Mouse (Mus musculus) ES-E14 (cell line): Measurements from ENCODE around the gene Pcbp3. TPM values are rescaled to one million over a fixed set of nuclear protein-coding genes. Genes with fewer than 3 reads are reported as not detected.

ENCODE experiments used
- DNase-seq: peaks from one replicate; pipeline ENCODE4 v3.0.0-alpha.2; 2013; ENCODE audit warnings: low read depth, low spot score
- H3K27ac ChIP-seq: 2 replicates; pipeline ENCODE4 v1.5.1; 2012; ENCODE audit warnings: low read depth, mild to moderate bottlenecking, low read length, moderate library complexity, mixed read lengths; ENCODE audit not compliant: poor library complexity, insufficient read depth, severe bottlenecking
- H3K36me3 ChIP-seq: 2 replicates; pipeline ENCODE4 v1.6.1; 2012; ENCODE audit warnings: mild to moderate bottlenecking, low read length, moderate library complexity, mixed read lengths; ENCODE audit not compliant: control insufficient read depth, poor library complexity, insufficient read depth, severe bottlenecking
- H3K4me1 ChIP-seq, 2 experiments: fragments of 150-350 bp in 1 of 2; sonication (generic) in 1 of 2; 2 replicates each; pipeline ENCODE4 v1.6.1; 2012; ENCODE audit warnings: low read length in 2 of 2, mild to moderate bottlenecking in 1 of 2, mixed read lengths in 1 of 2; ENCODE audit not compliant: control insufficient read depth in 2 of 2, insufficient read depth in 2 of 2, poor library complexity in 1 of 2
- H3K4me3 ChIP-seq, 2 experiments: fragments of 150-350 bp in 1 of 2; sonication (generic) in 1 of 2; 2 replicates each; pipeline ENCODE4 v1.5.1; 2012; ENCODE audit warnings: low read length in 2 of 2, low read depth in 1 of 2, mild to moderate bottlenecking in 1 of 2, mixed read lengths in 1 of 2; ENCODE audit not compliant: insufficient read depth in 1 of 2, poor library complexity in 1 of 2, severe bottlenecking in 1 of 2
- H3K9ac ChIP-seq: 2 replicates; pipeline ENCODE4 v1.6.1; 2012; ENCODE audit warnings: low read depth, mild to moderate bottlenecking, low read length, mixed read lengths; ENCODE audit not compliant: poor library complexity, insufficient read depth, severe bottlenecking
- H3K9me3 ChIP-seq: fragments of 150-350 bp; sonication (generic); 2 replicates; pipeline ENCODE4 v1.6.1; 2012; ENCODE audit warnings: low read depth, mild to moderate bottlenecking, low read length; ENCODE audit not compliant: control insufficient read depth, insufficient read depth
- CHD2 ChIP-seq: IDR thresholded peaks from 2 replicates; pipeline ENCODE4 v1.6.1; 2014; ENCODE audit warnings: mild to moderate bottlenecking, low read depth, low read length, inconsistent platforms
- HCFC1 ChIP-seq: IDR thresholded peaks from 2 replicates; pipeline ENCODE4 v1.6.1; 2012; ENCODE audit warnings: low read length, inconsistent platforms, borderline replicate concordance; ENCODE audit not compliant: insufficient read depth
- MAFK ChIP-seq: IDR thresholded peaks from 2 replicates; pipeline ENCODE4 v1.6.1; 2014; ENCODE audit warnings: mild to moderate bottlenecking, low read depth, low read length, inconsistent platforms; ENCODE audit not compliant: insufficient read depth
- ZC3H11A ChIP-seq: IDR thresholded peaks from 2 replicates; pipeline ENCODE4 v1.6.1; 2012; ENCODE audit warnings: low read depth, mild to moderate bottlenecking, inconsistent platforms, low read length, borderline replicate concordance
- ZNF384 ChIP-seq: IDR thresholded peaks from 2 replicates; pipeline ENCODE4 v1.6.1; 2012; ENCODE audit warnings: low read depth, low read length, inconsistent platforms
- in situ Hi-C, 2 experiments: fragments of 600-800 bp; cut with MboI; formaldehyde crosslinking; loops; one replicate each; pipeline ENCODE4 v1.15.1; 2025; ENCODE audit warnings: low sequenced_read_pairs in 2 of 2, inconsistent platforms in 1 of 2; ENCODE audit not compliant: unreplicated experiment in 2 of 2
- total RNA-seq: library from RNA; depleted of rRNA; stranded (reverse); fragments of 300-350 nt; gene quantifications from 2 replicates; pipeline ENCODE4 v1.2.3, GENCODE M21; 2012

Pcbp3 gene
- total RNA-seq, 1 experiment, result 7.9 TPM

DNA sequence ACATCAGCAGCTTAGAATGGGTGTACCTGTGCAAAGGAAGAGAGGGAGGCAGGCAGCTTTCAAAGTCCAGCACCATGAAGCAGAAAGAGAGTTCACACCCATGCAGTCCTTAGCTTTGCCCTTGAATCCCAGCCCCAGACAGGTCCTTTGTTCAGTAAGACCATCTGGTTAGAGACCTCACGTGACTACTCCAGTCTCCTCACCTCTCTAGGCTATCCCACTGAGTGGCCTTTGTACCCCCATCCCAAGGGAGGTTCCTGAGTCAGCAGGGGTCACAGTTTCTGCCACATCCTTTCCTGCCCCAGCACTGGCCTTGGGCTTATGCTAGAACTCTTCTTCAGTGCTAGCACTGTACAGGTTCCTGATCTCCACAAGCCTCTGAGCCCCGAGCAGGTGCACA, 142.4 kb downstream of the Pcbp3 start:
- peak; percentile 28 for DNase-seq
- Histone ChIP-seq H3K9me3 (no peaks in the 10 kb centered on the region), H3K9ac (no peak overlapping the region), H3K4me3 (no peak overlapping the region), H3K27ac (no peak overlapping the region), H3K4me1 (peaks cover 2 to 9% of the 10 kb centered on the region in 2 experiments; a peak in 1 of 4 replicates), H3K36me3 (no peaks in the 10 kb centered on the region)
- in situ Hi-C loops, result no loop called here
- TF ChIP-seq CHD2 (no peak), MAFK (peak; percentile 47; the same call in 1 of the 2 replicates)

GRCm38 (mm10) chr10:76818337-76818736, 143.3 kb downstream of the Pcbp3 start:
- Histone ChIP-seq H3K36me3 (no peaks in the 10 kb centered on the region), H3K4me1 (peaks cover 2 to 9% of the 10 kb centered on the region in 2 experiments; a peak in 1 of 4 replicates), H3K9me3 (no peaks in the 10 kb centered on the region), H3K9ac (no peak overlapping the region), H3K27ac (no peak overlapping the region), H3K4me3 (no peak overlapping the region)
- in situ Hi-C loops, result no loop called here
- no peak for TF ChIP-seq ZNF384
- no peak for TF ChIP-seq CHD2
- TF ChIP-seq HCFC1, result no peak
- no peak for TF ChIP-seq ZC3H11A
- no peak for TF ChIP-seq MAFK
- no peak for DNase-seq

GRCm38 (mm10) chr10:76816930-76817329, 144.8 kb downstream of the Pcbp3 start:
- peaks cover 2 to 8% of the 10 kb centered on the region in 2 experiments; a peak in 1 of 4 replicates for H3K4me1 ChIP-seq
- no peaks in the 10 kb centered on the region for H3K36me3 ChIP-seq
- no peak overlapping the region for H3K9ac ChIP-seq
- DNase-seq, result no peak
- no peak overlapping the region for H3K4me3 ChIP-seq
- no peak overlapping the region for H3K27ac ChIP-seq
- H3K9me3 ChIP-seq, result no peaks in the 10 kb centered on the region
- in situ Hi-C loops, result no loop called here
- no peak for TF ChIP-seq MAFK
- no peak for TF ChIP-seq ZC3H11A
- TF ChIP-seq CHD2, result no peak
- TF ChIP-seq ZNF384, result no peak
- TF ChIP-seq HCFC1, result no peak

- in situ Hi-C loops, result no loop called here
- no peak for DNase-seq
Observed at GRCm38 (mm10) chr10:76816436-76816835, 145.3 kb downstream of the Pcbp3 start.

DNA sequence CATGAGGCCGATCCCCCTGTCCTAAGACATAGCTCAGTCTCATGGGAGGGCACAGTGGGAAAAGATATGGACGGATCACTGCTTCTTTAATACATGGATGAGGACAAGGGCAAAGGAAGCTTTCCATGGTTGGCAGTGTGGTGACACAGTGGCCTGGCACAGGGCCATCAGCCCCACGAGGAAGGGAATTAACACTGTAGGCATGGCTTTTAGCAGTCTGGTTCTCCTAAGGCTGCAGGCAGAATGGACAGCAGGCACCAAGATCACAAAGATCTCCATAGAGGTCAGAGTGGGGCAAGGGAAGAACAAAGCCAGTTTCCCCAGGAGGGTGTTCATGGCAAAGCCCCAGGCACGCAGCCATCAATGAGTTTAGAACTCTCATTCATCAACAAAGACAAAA, 146.2 kb downstream of the Pcbp3 start:
- Histone ChIP-seq H3K4me1 (peaks cover 2 to 8% of the 10 kb centered on the region in 2 experiments; a peak in 1 of 4 replicates), H3K9me3 (no peaks in the 10 kb centered on the region), H3K27ac (no peak overlapping the region), H3K4me3 (no peak overlapping the region), H3K36me3 (no peaks in the 10 kb centered on the region), H3K9ac (no peak overlapping the region)
- TF ChIP-seq HCFC1 (no peak), CHD2 (no peak), ZC3H11A (no peak), MAFK (no peak), ZNF384 (no peak)
- DNase-seq, result no peak
- in situ Hi-C loops, result no loop called here

More at GRCm38 (mm10) chr10:76816436-76816835, 145.3 kb downstream of the Pcbp3 start:
- Histone ChIP-seq H3K4me1 (peaks cover 2 to 8% of the 10 kb centered on the region in 2 experiments; a peak in 1 of 4 replicates), H3K4me3 (no peak overlapping the region), H3K9ac (no peak overlapping the region), H3K36me3 (no peaks in the 10 kb centered on the region), H3K9me3 (no peaks in the 10 kb centered on the region), H3K27ac (no peak overlapping the region)
- TF ChIP-seq ZNF384, result no peak
- no peak for TF ChIP-seq HCFC1
- no peak for TF ChIP-seq CHD2
- TF ChIP-seq ZC3H11A, result no peak
- no peak for TF ChIP-seq MAFK
